Mouse (Mus musculus) brain, embryonic 14.5 days (tissue): ENCODE measurements around the gene Ahdc1.

Experiments used
- CTCF ChIP-seq: fragments of 200-500 bp; IDR thresholded peaks from 2 replicates; pipeline ENCODE4 v1.5.1; 2012; ENCODE audit warnings: inconsistent platforms, mild to moderate bottlenecking, moderate library complexity, borderline replicate concordance; ENCODE audit not compliant: insufficient read depth, insufficient read length; ENCODE audit errors: extremely low read depth
- POLR2A ChIP-seq: fragments of 200-500 bp; IDR thresholded peaks from 2 replicates; pipeline ENCODE4 v1.6.1; 2012; ENCODE audit warnings: mild to moderate bottlenecking, inconsistent platforms, borderline replicate concordance; ENCODE audit not compliant: poor library complexity, insufficient read depth, insufficient read length, severe bottlenecking; ENCODE audit errors: extremely low read depth

DNA sequence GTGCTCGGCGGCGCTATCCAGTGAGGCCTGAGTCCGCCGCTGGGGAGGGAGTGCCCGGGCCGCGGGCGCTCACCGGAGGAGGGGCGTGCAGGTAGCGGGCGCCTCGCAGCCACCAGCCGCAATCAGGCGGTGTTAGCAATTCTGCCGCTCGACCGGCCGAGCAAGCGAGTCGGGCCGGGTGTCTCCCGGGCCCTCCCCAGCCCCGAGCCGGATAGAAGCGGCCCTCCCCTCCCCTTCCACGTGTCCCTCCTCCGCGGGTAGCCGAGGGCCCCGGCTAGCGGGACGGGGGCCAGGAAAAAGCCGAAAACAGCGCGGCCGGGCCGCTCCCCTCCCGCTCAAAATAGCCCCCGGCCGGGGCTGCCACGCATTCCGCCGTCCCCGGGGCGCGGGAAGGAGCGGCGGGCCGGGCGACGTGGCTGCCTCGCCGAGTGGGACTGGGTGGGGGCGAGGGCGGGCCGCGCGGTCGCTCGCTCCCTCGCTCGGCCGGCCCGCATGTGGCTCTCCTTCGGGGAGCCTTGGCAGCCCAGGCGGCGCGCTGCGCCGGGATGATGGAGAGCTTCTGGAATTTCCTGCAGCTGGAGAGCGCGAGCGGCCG lies 27.6 kb downstream of the Ahdc1 start:
- no peak for TF ChIP-seq CTCF
- no peak for TF ChIP-seq POLR2A
